Mouse (Mus musculus) bone marrow macrophage, adult 2 months (primary cell): ENCODE results near the gene Mib2.

ENCODE experiments used
- CTCF ChIP-seq: IDR thresholded peaks from 2 replicates; pipeline ENCODE4 v1.5.1; 2012; ENCODE audit warnings: low read depth, mild to moderate bottlenecking, low read length, moderate library complexity
- POLR2A ChIP-seq: IDR thresholded peaks from 2 replicates; pipeline ENCODE4 v1.6.1; 2012; ENCODE audit warnings: mild to moderate bottlenecking, low read depth, low read length, borderline replicate concordance

DNA sequence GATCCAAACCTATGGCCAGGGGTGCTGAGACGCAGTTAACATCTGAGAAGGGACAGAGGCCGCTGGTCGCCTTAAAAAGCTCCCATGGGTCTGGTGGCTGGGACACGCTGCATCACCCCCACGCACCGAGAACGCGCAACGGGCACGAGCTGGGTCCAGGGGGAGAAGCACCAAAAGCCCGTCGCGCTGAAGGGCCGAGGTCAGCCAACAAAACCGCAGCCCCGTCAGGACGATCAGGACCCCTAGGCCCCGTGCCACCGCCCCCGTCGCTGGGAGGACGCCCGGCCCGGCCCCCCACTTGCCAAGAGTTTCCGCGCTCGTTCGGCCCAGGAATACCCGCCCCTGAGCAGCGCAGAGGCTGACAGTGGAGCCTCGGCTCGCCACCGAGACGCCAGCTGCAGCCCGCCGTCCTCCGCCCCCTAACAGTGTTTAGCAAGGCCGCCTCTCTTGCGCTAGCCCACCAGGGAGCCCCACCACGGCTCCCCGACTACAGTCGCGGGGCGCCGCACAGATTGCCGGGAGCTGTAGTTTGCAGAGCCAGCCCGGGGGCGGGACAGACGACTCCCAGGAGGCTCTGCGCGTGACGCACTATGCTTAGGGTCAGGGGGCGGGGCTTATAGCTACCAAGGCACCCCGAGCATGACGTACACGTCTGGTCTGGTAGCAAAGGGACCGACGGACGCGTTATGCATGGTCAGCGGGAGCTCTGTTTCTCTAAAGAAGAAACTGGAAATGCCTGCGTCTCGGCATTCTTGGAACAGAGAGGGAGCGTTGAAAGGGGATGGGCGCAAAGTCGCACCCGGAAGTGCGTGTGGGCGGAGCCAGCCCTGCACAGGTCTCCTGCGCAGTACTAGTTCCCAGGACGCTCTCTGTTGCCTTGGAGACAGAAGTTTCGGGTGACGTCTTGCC, at the start of gene Mib2:
- TF ChIP-seq POLR2A: no peak
- no peak for TF ChIP-seq CTCF
